Mouse (Mus musculus) left cerebral cortex, adult 11 months (tissue): ENCODE results near the gene A930033H14Rik.

ENCODE experiments used
- DNase-seq: peaks from one replicate; pipeline ENCODE4 v3.0.0; 2022; ENCODE audit warnings: low spot score

A930033H14Rik gene

GRCm38 (mm10) chr10:69237185-69237584 is 24.3 kb upstream of the A930033H14Rik start:
- DNase-seq = no peak

DNA sequence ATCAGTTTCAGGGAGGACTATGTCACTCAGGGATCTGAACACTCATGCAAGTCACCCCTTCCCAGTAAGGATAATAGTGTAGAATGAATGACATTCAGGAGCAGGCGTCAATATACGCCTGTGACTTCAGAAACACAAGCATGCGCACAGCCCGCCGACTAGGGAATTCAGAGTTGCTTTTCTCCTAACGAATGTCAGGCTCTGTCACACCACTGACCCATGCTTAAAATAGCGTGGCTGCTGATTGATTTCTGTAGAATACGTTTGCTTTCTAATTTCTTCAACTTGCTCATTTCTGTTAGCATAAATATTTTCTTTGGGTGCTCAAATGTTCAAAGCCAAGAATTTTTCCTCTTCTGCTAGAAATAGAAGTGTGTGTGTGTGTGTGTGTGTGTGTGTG is 13.1 kb upstream of the A930033H14Rik start:
- DNase-seq = no peak

DNA sequence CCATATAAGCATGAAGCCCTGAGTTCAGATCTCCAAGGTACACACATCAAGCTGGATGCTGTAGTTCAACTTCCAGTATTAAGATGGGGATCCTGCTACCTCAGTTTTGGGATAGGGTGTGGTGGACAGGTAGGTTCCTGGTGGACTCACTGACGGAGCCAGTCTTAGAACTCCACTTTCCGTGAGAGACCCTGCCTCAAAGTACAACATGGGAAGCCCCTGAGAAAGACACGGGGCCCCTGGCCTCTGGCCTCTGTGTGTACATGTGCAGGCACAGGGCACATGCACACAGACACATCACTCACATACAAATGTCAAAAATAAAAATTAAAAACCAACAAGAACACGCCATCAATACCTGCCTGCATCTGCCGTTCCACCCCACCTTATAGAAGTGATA is 12.6 kb upstream of the A930033H14Rik start:
- no peak for DNase-seq

DNA sequence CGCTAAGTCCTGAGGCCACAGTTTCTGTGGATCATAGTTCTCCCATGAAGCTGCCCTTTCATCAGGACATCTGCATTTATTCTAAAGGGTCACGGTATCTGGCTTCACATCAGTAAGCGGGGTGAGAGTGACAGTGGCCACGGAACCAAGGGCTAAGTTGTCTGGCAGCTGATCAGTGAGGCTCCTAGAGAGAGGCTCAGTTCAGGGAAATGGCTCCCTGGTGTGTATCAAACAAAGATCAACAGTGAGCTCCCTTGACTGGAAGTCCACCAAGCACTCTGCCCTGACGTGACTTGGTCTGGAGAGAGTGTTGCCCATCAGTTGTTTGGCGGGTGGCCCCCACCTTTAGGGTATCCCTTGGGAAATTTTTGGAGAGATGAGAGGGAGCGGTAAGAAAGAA is 11.4 kb upstream of the A930033H14Rik start:
- no peak for DNase-seq

DNA sequence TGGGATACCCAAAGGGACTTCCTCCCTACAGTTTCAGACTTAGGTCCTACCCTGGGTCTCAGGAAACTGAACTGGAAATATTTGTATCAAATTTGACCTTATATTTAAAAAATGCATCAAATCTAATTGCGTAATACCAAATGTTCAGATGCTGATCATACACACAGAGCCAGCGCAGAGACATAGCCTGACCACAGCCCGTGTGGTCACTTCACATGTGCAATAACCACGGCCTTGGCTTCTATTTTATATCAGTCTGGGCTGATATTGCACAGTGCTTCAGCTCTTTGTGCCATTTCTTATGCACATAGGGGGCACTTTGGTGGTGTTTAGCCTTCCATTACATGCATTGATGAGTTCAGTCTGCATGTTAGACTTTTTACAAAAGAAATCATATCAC is 10.3 kb upstream of the A930033H14Rik start:
- no peak for DNase-seq

DNA sequence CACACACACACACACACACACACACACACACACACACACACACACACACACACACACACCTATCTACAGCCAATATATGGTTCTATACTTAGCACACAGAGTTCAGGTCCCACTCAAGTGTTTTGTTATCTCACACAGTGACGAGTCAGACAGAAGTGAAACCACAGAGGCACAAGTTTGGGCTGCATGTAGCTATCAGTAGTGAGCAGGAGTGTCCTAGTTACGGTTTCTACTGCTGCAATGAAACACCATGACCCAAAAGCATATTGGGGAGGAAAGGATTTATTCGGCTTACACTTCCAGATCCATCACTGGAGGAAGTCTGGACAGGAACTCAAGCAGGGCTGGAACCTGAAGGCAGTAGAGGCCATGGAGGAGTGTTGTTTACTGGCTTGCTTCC is 9.1 kb upstream of the A930033H14Rik start:
- DNase-seq = no peak

- DNase-seq = no peak
Observed at GRCm38 (mm10) chr10:69221148-69221547, 8.2 kb upstream of the A930033H14Rik start.

- no peak for DNase-seq
Observed at GRCm38 (mm10) chr10:69220296-69220695, 7.4 kb upstream of the A930033H14Rik start.

- DNase-seq = no peak
Observed at GRCm38 (mm10) chr10:69219289-69219626, 6.4 kb upstream of the A930033H14Rik start.

GRCm38 (mm10) chr10:69218458-69219288 is 5.8 kb upstream of the A930033H14Rik start:
- no peak for DNase-seq

DNA sequence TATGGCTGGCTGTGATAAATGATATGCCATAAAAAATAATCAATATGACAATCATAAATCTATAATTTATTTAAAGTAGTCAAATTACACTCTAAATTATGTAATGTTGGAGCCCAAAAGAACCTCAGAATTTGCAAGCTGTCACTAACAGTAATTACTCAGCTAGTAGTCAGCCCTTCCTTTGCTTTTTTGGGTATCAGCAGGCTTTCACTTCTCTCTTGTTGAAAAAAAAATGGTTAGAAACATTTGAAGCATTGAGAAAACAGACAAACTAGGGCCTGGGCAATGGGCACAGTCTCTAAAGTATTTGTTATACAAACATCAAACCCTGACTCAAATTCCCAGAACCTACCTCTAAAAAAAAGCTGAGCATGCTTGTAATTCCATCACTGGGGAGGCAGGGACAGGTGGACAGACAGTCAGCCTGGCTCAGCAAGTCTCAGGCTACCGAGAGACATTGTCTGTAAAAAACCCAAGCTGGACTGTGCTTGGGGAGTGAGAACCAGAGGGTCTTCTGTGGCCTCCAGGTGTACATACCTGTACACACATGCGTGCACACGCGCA is 4.3 kb upstream of the A930033H14Rik start:
- DNase-seq = no peak

GRCm38 (mm10) chr10:69213986-69214385 is 1.1 kb upstream of the A930033H14Rik start:
- DNase-seq = no peak

GRCm38 (mm10) chr10:69213451-69213877 is 566 bp upstream of the A930033H14Rik start:
- no peak for DNase-seq

DNA sequence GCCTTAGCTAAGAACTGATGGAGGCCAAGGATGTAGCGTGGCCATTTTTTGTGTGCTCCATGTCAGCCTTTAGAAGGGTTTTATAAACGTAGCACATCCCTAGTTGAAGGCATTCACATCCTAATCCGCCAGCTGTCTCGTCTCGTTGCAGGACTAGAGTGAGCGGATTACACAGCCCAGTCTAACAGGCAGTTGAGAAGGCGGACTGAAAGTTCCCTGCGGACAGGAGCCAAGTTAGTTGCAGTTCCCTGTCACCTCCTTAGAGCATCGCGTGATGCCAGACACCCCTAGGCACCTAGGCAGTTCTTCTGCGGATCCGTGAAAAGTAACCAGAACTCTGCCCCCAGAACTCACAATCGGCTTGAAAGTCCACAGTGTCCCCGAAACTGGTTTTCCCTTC is 922 bp downstream of the A930033H14Rik start:
- no peak for DNase-seq

DNA sequence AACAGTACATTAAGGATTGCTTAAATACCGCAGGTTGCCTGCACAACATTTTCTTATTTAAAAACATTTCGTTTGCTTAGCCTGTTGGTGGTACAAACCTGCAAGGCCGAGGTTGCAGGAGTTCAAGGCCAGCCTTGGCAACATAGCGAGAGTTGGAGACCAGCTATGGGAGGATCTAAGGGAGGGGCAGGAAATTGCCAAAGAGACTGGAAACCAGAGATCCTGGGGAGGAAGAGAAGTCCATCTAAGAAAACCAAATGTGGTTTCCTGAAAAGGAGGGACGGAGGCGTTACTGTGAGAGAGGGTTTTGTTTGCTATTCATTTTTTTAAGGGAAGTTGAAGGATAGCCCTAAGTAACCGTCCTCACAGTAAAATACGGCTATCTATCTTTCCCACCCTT is 1.3 kb downstream of the A930033H14Rik start:
- no peak for DNase-seq

- DNase-seq = no peak
Observed at GRCm38 (mm10) chr10:69210659-69211058, 2.2 kb downstream of the A930033H14Rik start.

GRCm38 (mm10) chr10:69210006-69210405 is 2.9 kb downstream of the A930033H14Rik start:
- DNase-seq = no peak

GRCm38 (mm10) chr10:69208705-69209104 is 4.2 kb downstream of the A930033H14Rik start:
- DNase-seq = no peak

DNA sequence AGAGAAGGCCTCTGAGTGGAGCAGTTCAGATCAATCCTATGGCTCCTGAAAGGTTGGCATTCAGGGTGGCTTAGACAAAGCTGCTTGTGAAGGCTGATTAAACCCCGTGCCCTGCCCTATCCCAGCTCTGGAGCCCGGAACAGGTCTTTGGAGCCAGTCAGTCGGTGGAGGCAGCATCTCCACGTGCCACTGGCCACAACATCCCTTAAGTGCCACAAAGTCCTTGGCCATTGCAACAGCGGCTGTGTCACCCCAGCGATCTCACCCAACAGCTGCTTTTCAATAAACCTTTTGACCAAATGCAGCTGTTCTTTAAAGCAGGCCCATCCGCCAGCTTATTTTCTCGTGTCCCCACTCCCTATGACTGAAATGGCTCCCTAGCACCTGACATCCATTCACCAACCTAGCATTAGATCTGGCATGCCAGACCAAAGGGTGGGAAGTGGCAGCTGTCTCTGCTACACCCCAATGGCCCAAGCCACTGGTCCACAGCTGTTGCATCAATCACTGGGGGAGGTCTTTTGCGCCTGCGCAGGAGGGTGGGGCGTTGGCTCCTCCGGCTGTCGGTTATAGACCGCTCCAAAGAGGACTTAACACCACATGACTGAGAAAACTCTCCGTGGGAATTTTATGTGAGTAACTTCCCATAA is 4.8 kb downstream of the A930033H14Rik start:
- no peak for DNase-seq

DNA sequence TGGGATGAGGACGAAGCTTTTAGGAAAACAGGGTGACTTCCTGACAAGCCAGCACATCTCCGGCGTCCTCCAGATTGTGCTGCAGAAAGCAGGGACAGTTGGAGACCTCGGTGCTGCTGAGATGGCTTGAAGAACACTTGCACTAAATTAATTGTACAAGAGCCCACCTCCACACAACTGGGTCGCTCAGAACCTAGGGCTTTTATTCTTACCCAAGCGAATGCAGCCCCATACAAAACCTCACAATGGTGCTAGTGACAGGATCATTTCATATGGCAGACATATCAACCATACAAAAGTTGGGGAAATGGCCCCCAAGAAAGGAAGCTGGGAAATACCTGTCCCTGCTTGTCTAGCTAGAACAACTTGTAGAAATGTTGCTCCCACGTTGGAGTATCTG is 5.4 kb downstream of the A930033H14Rik start:
- DNase-seq = no peak

DNA sequence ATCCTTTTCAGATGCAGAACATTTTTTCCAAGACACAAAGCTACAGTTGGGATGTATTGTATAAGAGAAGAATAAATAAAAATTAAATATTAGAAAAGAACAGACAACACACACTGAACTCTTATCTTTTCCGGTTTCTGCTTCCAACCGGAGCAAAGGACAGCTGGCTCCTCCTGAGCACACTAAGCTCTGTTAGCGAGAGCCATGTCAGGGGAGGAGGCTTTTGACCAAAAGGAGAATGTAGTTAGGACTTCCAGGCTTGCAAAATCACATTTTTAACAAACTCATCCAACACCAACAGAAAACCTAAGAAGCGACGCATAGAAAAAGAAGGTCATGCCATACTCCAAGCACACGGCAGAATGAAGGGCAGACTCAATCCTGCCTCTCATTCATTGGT is 6.8 kb downstream of the A930033H14Rik start:
- DNase-seq = no peak

- DNase-seq = no peak
Observed at GRCm38 (mm10) chr10:69204677-69205400, 8.1 kb downstream of the A930033H14Rik start.

DNA sequence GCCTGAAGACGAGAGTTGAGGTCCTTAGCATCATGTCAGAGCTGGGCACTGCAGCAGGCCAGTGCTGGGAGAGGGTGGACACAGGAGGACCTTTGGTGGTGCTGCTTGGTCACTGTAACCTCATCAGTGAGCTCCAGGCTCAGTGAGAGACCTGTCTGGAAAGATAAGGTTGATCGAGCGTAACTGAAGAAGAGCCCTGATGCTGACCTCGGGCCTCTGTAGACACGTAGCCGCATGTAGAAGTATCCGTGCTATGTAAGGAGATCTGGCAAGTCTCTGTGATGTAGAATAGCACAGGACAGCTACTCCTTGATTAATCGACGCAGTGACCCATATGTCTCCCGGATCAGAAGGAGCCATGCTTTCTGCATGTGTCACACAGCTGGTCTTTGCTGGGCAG is 19.2 kb downstream of the A930033H14Rik start:
- no peak for DNase-seq
